Mouse (Mus musculus) effector memory CD4-positive, alpha-beta T cell, adult 7 months (primary cell): Measurements from ENCODE around the gene Rabgap1. TPM values are rescaled to one million over a fixed set of nuclear protein-coding genes. Genes with fewer than 3 reads are reported as not detected.

Experiments
- polyA plus RNA-seq: library from polyadenylated mRNA; unstranded; fragments of 100-300 nt; shearing (Covaris generic); gene quantifications from one replicate; pipeline ENCODE4 v1.2.1, GENCODE M21; 2017

Gene Rabgap1
- polyA plus RNA-seq: 47.2 TPM

DNA sequence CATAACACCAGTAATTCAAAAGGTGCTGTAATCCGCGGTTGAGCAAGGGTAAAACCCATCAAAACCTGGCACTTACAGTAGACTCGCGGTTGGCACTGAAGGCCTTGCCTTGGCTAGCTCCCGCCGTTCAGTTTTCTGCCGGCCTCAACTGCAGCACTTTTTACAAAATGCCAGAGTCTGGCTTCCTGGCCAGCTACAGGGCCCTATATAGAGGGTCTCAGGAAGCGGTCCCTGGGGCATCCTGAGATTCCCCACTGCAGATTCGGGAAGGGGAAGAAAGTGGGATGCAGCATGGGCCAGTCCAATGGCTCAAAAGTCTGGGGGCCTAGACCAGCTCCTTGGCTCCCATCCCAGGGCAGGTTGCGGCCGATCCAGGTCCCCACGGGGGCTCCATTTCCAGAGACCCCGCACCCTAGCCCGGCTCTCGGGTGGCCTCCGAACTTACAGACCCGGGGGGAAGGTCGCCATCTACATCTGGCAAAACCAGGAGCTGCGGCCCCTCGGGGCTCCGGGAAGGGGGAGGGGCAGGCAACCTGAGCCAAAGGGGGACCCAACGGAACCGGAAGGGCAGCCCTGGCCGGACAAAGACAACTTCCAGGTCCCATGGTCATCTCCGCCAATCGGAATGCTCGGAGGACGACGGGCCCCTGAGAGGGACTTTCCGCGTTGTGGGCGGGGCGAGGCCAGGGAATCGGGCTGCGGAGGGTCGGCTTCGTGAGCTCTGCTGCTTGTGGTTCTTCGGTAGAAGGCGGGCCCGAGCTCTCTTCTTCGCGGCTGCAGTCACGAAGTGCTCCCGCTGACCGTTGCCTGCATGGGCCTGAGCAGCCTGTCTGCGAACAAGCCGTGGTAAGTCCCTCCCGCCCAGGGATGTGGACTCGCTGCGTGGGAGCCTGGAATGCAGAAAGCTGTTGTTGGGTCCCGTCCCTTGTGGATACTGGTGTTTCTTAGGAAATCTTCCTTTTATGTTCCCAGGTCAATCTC lies at the start of gene Rabgap1, which contains the start of the genes Zbtb26 and Zbtb6:
Rabgap1 (plus strand) TSS at position 669 of the 981 bp plus-strand sequence.
Zbtb26 (minus strand) TSS at position 525 of the 981 bp plus-strand sequence.
Zbtb6 (minus strand) TSS at position 561 of the 981 bp plus-strand sequence.

DNA sequence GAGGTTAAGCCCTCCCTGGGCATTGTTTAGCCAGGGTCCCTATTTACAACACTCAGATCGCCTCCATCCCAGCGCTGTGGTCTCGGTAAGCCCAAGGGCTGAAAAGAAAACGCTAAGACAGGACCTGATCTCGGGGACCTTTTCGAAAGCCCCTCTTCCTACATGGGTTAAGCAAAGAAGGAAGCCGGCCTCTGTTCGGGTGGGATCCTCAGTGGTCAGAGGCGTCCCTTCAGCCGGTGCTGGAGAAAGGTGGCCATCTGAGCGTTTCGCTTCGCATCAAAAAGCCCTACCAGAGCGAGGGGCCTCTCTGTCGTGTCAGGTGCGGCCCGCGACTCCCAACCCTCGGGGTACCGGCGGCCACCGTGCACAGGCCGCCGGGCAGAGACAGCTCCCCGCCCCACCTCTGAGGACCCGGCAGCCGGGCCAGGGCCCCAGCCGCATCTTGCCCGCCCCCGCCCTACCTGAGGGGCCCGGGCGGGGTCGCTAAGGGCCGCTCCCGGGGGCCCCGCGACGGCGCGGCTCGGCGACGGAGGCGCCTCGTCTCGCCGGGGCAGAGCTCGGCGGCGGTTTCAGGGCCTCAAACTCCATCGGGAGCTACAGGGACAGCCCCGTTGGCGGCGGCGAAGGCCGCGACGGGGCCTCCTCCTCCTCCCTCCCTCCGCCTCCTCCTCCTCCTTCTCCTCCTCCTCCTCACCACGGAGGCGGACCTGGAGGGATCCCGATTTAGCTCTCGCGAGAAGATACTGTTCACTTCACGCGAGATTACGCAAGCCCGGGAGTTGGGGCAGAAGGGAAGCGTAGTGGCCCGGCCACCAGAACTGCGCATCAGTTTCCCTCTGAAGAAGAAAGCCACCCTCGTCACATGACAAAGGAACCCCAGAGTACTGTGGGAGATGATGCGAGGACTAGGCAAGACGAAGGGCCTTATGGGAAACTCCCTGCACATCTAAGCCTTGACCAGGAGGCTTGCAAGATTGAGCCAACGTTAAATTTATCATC lies 20.5 kb upstream of the Rabgap1 start, which contains the start of gene Rc3h2:
Rc3h2 (minus strand) TSS at position 598 of the 999 bp plus-strand sequence.

DNA sequence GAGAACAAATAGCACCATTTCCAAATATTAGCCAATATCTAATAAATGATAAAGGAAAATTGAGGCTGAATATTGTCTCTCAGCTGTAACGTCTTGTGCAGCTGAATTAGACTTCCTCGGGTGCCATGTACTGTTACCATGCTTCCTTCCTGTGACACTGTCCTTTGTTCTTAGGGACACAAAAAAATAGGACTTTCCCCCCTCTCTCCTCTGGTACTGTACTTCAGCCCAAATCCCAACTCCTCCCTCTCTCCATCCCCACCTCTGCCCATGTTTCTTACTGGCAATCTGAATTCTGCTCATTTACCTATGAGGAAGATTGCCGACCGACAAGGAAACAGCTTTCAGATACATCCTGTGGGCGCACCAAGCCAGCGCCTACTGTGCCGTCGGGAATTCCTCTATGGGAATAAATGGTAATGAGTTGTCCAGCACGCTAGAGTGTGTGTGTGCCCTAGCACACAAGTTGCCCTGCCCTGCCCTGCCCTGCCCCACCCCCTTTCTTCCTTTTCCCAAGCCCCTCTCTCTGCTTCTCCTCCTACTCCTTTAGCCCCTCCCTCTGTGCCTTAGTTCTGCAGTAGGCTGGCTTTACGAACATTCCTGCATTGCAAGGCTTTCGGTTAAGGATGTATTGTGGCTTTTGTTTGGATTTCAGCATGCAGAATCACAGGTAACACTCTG lies 73.1 kb downstream of the Rabgap1 start, which contains the start of gene Gpr21:
Gpr21 (plus strand) TSS at position 303 of the 681 bp plus-strand sequence.

Other genes with a start within 250 kb of the Rabgap1 start
- not detected for gene Olfr366, start 231.7 kb upstream of the Rabgap1 start, polyA plus RNA-seq
- gene Olfr368, start 116.8 kb upstream of the Rabgap1 start, polyA plus RNA-seq: not detected
- 30.6 TPM for gene Pdcl, start 83.9 kb upstream of the Rabgap1 start, polyA plus RNA-seq
- gene Rc3h2, start 20.4 kb upstream of the Rabgap1 start, polyA plus RNA-seq: 27.4 TPM
- 3.0 TPM for gene Zbtb26, start 144 bp upstream of the Rabgap1 start, polyA plus RNA-seq
- 4.4 TPM for gene Zbtb6, start 108 bp upstream of the Rabgap1 start, polyA plus RNA-seq
- gene Gpr21, start 73.1 kb downstream of the Rabgap1 start, polyA plus RNA-seq: 0.21 TPM